Mouse (Mus musculus): Measurements from ENCODE around the gene Alg13. TPM values are rescaled to one million over a fixed set of nuclear protein-coding genes. Genes with fewer than 3 reads are reported as not detected.

The Alg13 gene
- total RNA-seq, 1 experiment from 2014 or later = 12.4 TPM

Small RNA genes lying within 50 kb of the gene (microRNA-seq; reads per million reads assigned to microRNA genes)
- 0 reads per million in 2 experiments for gene Mir680-2

Other genes starting within 250 kb of the Alg13 start
- 5.4 and 5.5 TPM in 2 replicates for gene A730046J19Rik, start 164.1 kb upstream of the Alg13 start, total RNA-seq (2021)
- not detected in 2 replicates for gene Trpc5os, start 138.8 kb downstream of the Alg13 start, total RNA-seq (2021)